Comparison of ENCODE assay signal across 27 mouse cellular contexts in the genomic region with DNA sequence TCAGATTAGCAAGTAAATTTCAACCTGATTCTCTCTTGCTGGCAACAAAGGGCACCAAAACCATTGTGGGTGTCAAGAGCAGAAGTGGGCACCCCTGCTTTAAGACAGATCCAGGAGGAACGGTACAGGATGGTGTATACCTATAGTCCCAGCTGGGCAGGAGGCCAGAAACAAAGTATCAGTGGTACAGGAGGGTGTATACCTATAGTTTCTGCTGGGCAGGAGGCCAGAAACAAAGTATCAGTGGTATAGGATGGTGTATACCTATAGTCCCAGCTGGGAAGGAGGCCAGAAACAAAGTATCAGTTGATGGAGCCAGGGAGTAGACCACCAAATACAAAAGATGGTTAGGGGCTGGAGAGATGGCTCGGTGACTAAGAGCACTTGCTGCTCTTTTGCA. TPM values are rescaled to one million over a fixed set of nuclear protein-coding genes. Genes with fewer than 3 reads are reported as not detected.
"Had no signal": no experiment of that assay in that cellular context is flagged by ENCODE, and none has a peak within 500 bp of the region (broad histone marks: within the 10 kb centered on the region; RNA-seq: fewer than 3 reads in every experiment).

No protein-coding gene starts in this region.

- H3K27ac ChIP-seq: gastrocnemius, adult 2 months; heart, embryonic 10.5 days; heart, embryonic 13.5 days; hindbrain, embryonic 10.5 days; hindbrain, embryonic 12.5 days; hindbrain, embryonic 14.5 days; intestine, embryonic 15.5 days; layer of hippocampus, adult 2 months; left cerebral cortex, adult 2 months; limb, embryonic 10.5 days; limb, embryonic 12.5 days; liver, embryonic 13.5 days had no signal

- DNase-seq: gastrocnemius, adult 2 months; gastrocnemius, postnatal 10 days; gastrocnemius, postnatal 25 days; heart, postnatal 10 days; heart, postnatal 4 days; kidney, adult 18-20 months; kidney, adult 8-10 months; kidney, postnatal 10 days; kidney, postnatal 25 days; kidney, postnatal 4 days; liver; liver, embryonic 13.5 days had no signal

- H3K4me2 ChIP-seq: heart, embryonic 13.5 days; hindbrain, embryonic 12.5 days; hindbrain, embryonic 14.5 days; intestine, embryonic 15.5 days; limb, embryonic 12.5 days; liver, embryonic 11.5 days; liver, embryonic 13.5 days had no signal

- H3K27me3 ChIP-seq: heart, embryonic 13.5 days; hindbrain, embryonic 12.5 days; intestine, embryonic 15.5 days had no signal

- H3K9me3 ChIP-seq: heart, embryonic 10.5 days; heart, embryonic 13.5 days; hindbrain, embryonic 10.5 days; hindbrain, embryonic 12.5 days; intestine, embryonic 15.5 days; limb, embryonic 10.5 days; limb, embryonic 12.5 days; liver, embryonic 13.5 days had no signal

- H3K36me3 ChIP-seq: heart, embryonic 10.5 days; hindbrain, embryonic 10.5 days; hindbrain, embryonic 12.5 days; intestine, embryonic 15.5 days; limb, embryonic 10.5 days; liver, embryonic 13.5 days had no signal

- H3K9ac ChIP-seq: heart, embryonic 13.5 days; hindbrain, embryonic 12.5 days; hindbrain, embryonic 14.5 days; intestine, embryonic 15.5 days; limb, embryonic 12.5 days; liver, embryonic 13.5 days had no signal

- ATAC-seq: hindbrain, embryonic 16.5 days; inflammation-experienced regulatory T-cells, adult 6 months; intestine, embryonic 15.5 days; intestine, postnatal 0 days had no signal

- H3K4me3 ChIP-seq: gastrocnemius, adult 2 months; heart, embryonic 10.5 days; heart, embryonic 13.5 days; hindbrain, embryonic 10.5 days; hindbrain, embryonic 12.5 days; intestine, embryonic 15.5 days; layer of hippocampus, adult 2 months; left cerebral cortex, adult 2 months; limb, embryonic 10.5 days; limb, embryonic 12.5 days; liver, embryonic 13.5 days had no signal

- H3K4me1 ChIP-seq: hindbrain, embryonic 10.5 days; hindbrain, embryonic 12.5 days; liver, embryonic 13.5 days had no signal

RNA-seq across cellular contexts. Expression of gene Socs2, which starts 12.2 kb away (rescaled TPM):
- total RNA-seq: granulocyte monocyte progenitor cell, adult 5-6 weeks had no signal
